Comparison of ENCODE assay signal across 9 mouse cellular contexts in genomic region chr4:150966556-150966955, GRCm38 (mm10). TPM values are rescaled to one million over a fixed set of nuclear protein-coding genes. Genes with fewer than 3 reads are reported as not detected.
DNase-seq lines count a peak whose midpoint lies in the region; ATAC-seq and TF ChIP-seq lines count a peak whose summit lies in the region.
"Had no signal": no experiment of that assay in that cellular context is flagged by ENCODE, and none has a peak within 500 bp of the region (broad histone marks: within the 10 kb centered on the region; RNA-seq: fewer than 3 reads in every experiment).

No protein-coding gene starts in this region.

- no peaks in the 10 kb centered on the region for H3K27me3 ChIP-seq in thymus, adult 2 months (ENCODE audit: control insufficient read depth, insufficient read depth, low read length)
- H3K27me3 ChIP-seq: lung, embryonic 15.5 days had no signal

- H3K36me3 ChIP-seq in thymus, adult 2 months (ENCODE audit: control insufficient read depth, insufficient read depth, low read length), result no peaks in the 10 kb centered on the region
- H3K36me3 ChIP-seq: lung, embryonic 15.5 days had no signal

- WGBS in thymus, adult 2 months, result 17% methylated on average over 7 of the region's 7 CpGs

- 0 out of 2 replicates have a peak, but pooled peaks have one; percentile 49 for ATAC-seq in erythroblast, adult 5-6 weeks (replicated peaks; ENCODE audit: low FRiP score, poor library complexity, severe bottlenecking)
- ATAC-seq in megakaryocyte progenitor cell, adult 5-6 weeks (replicated peaks; ENCODE audit: poor library complexity), result peak; percentile 53

- no peak overlapping the region for H3K27ac ChIP-seq in gastrocnemius, adult 2 months
- H3K27ac ChIP-seq in bone marrow macrophage, adult 2 months (ENCODE audit: insufficient read depth, low read depth, low read length), result no peak overlapping the region
- no peak overlapping the region for H3K27ac ChIP-seq in thymus, adult 2 months (ENCODE audit: control insufficient read depth, insufficient read depth, low read length)
- H3K27ac ChIP-seq: lung, embryonic 15.5 days had no signal

- no peak overlapping the region for H3K4me3 ChIP-seq in gastrocnemius, adult 2 months
- H3K4me3 ChIP-seq in bone marrow macrophage, adult 2 months (ENCODE audit: insufficient read depth, low read length), result no peak overlapping the region
- H3K4me3 ChIP-seq in thymus, adult 2 months (ENCODE audit: control insufficient read depth, insufficient read depth, low read length), result no peak overlapping the region
- H3K4me3 ChIP-seq: lung, embryonic 15.5 days had no signal

- peak; percentile 71 for TF ChIP-seq CTCF in gastrocnemius, adult 2 months (IDR thresholded peaks at IDR 0.05)
- TF ChIP-seq CTCF in bone marrow macrophage, adult 2 months (IDR thresholded peaks at IDR 0.05; ENCODE audit: low read depth, low read length), result peak; percentile 78
- TF ChIP-seq CTCF in thymus, adult 2 months (IDR thresholded peaks at IDR 0.05; ENCODE audit: borderline replicate concordance, control insufficient read depth, extremely low read depth, insufficient read depth, low read length, poor library complexity), result no peak

- intact Hi-C loops in gastrocnemius, adult 2 months (cut with DNase I), result loop anchor here (1.0 kb wide), 1 partner anchor 310 kb away; no protein-coding TSS in a partner anchor

- TF ChIP-seq POLR2A in bone marrow macrophage, adult 2 months (IDR thresholded peaks at IDR 0.05; ENCODE audit: borderline replicate concordance, low read depth, low read length), result no peak
- no peak for TF ChIP-seq POLR2A in thymus, adult 2 months (IDR thresholded peaks at IDR 0.05; ENCODE audit: control insufficient read depth, extremely low read depth, insufficient read depth, low read length, poor library complexity)

- no peaks in the 10 kb centered on the region for H3K4me1 ChIP-seq in bone marrow macrophage, adult 2 months (ENCODE audit: control insufficient read depth, insufficient read depth, low read length)
- peaks cover 4% of the 10 kb centered on the region for H3K4me1 ChIP-seq in thymus, adult 2 months (replicated peaks; ENCODE audit: control insufficient read depth, insufficient read depth, low read length)

- peak; percentile 51 for DNase-seq in gastrocnemius, adult 2 months
- no peak for DNase-seq in gastrocnemius, postnatal 25 days
- DNase-seq in CD8-positive naive resting alpha-beta T cell, adult 2 months (ENCODE audit: low read depth in 2 of 2, low spot score in 2 of 2), result peak; percentile 50 to 62
- DNase-seq in layer of hippocampus, postnatal 10 days (ENCODE audit: low spot score in 2 of 2), result peak; percentile 75 to 78
- peak; percentile 60 for DNase-seq in thymus, adult 2 months

RNA-seq across cellular contexts. Expression of gene Uts2, which starts 30.3 kb away (rescaled TPM):
- total RNA-seq in gastrocnemius, adult 2 months (2021), result not detected
- not detected for total RNA-seq in gastrocnemius, postnatal 25 days (2021)
- not detected in 2 replicates for polyA plus RNA-seq in bone marrow macrophage, adult 2 months (2012; ENCODE audit: insufficient read depth, insufficient read length, missing spikeins)
- not detected in 2 replicates for total RNA-seq in erythroblast, adult 5-6 weeks (2015; ENCODE audit: low replicate concordance)
- not detected in 2 replicates for total RNA-seq in erythroblast, adult 5-6 weeks (2017; ENCODE audit: low replicate concordance)
- not detected for total RNA-seq in layer of hippocampus, postnatal 10 days (2021)
- not detected in 2 replicates for total RNA-seq in megakaryocyte progenitor cell, adult 5-6 weeks (2015)
- total RNA-seq in megakaryocyte progenitor cell, adult 5-6 weeks (2017), result not detected in 2 replicates
- polyA plus RNA-seq in thymus, adult 2 months (2012; rRNA removed), result 0.32 TPM in 1 of 2 replicates, not detected in the other
- polyA plus RNA-seq: lung, embryonic 15.5 days had no signal

RNA-seq across cellular contexts. Expression of gene Tnfrsf9, which starts 52.2 kb away (rescaled TPM):
- under 1 TPM in 1 of 2 experiments, not detected in 1; 0.20 TPM for total RNA-seq in gastrocnemius, adult 2 months (2021)
- total RNA-seq in gastrocnemius, postnatal 25 days (2021), result under 1 TPM in 1 of 2 experiments, not detected in 1; 0.18 TPM
- polyA plus RNA-seq in bone marrow macrophage, adult 2 months (2012; ENCODE audit: insufficient read depth, insufficient read length, missing spikeins), result not detected in 2 replicates
- total RNA-seq in erythroblast, adult 5-6 weeks (2015; ENCODE audit: low replicate concordance), result not detected in 2 replicates
- not detected in 2 replicates for total RNA-seq in erythroblast, adult 5-6 weeks (2017; ENCODE audit: low replicate concordance)
- under 1 TPM; 0.38 to 0.39 TPM for total RNA-seq in layer of hippocampus, postnatal 10 days (2021)
- 0.15 TPM in 1 of 2 replicates, not detected in the other for total RNA-seq in megakaryocyte progenitor cell, adult 5-6 weeks (2015)
- total RNA-seq in megakaryocyte progenitor cell, adult 5-6 weeks (2017), result not detected in 2 replicates
- 13.4 and 13.5 TPM in 2 replicates for polyA plus RNA-seq in thymus, adult 2 months (2012; rRNA removed)

RNA-seq across cellular contexts. Expression of gene Park7, which starts 52.3 kb away (rescaled TPM):
- total RNA-seq in gastrocnemius, adult 2 months (2021), result 100 to 1,000 TPM; 579 to 815 TPM
- 100 to 1,000 TPM; 669 to 811 TPM for total RNA-seq in gastrocnemius, postnatal 25 days (2021)
- 92.2 and 96.0 TPM in 2 replicates for polyA plus RNA-seq in bone marrow macrophage, adult 2 months (2012; ENCODE audit: insufficient read depth, insufficient read length, missing spikeins)
- total RNA-seq in erythroblast, adult 5-6 weeks (2015; ENCODE audit: low replicate concordance), result 34.5 and 54.8 TPM in 2 replicates
- total RNA-seq in erythroblast, adult 5-6 weeks (2017; ENCODE audit: low replicate concordance), result 63.8 and 70.5 TPM in 2 replicates
- 100 to 1,000 TPM; 253 to 269 TPM for total RNA-seq in layer of hippocampus, postnatal 10 days (2021)
- total RNA-seq in megakaryocyte progenitor cell, adult 5-6 weeks (2015), result 303 and 339 TPM in 2 replicates
- 449 and 454 TPM in 2 replicates for total RNA-seq in megakaryocyte progenitor cell, adult 5-6 weeks (2017)
- 128 and 138 TPM in 2 replicates for polyA plus RNA-seq in thymus, adult 2 months (2012; rRNA removed)
